Mouse (Mus musculus): ENCODE data around the gene H2afz.

DNA sequence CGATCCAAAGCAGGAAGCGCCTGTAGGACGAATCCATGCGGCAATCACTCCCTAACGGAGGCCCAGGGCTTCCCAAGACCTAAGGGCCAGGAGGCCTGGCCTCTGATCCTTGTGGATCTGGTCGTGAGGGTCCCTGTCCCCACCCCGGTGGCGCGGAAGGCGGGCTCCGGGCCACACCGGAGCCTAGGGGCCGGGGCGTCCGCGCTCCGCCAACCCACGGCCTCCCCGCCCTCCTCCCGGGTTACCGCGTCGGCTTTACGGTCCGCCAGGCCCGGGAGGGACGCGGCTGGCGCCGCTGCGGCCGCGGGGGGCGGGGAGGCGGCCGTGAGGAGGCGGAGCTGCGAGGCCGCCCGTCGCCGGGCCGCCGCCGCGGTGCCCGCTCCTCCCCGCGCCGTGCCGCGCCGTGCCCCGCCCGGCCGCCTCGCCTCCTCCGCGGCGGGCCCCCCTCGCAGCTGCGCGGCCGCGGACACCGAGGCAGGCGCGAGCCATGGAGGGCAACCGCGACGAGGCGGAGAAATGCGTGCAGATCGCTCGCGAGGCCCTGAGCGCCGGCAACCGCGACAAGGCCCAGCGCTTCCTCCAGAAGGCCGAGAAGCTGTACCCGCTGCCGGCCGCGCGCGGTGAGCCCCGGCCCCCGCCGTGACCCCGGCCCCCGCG lies 3.3 kb downstream of the H2afz start, which contains the start of gene Dnajb14:
- no peak for TF ChIP-seq CTCF (IDR thresholded peaks at IDR 0.05; ENCODE audit: borderline replicate concordance, control insufficient read depth, extremely low read depth, insufficient read depth, low read length, poor library complexity)
- no peak for TF ChIP-seq POLR2A (IDR thresholded peaks at IDR 0.05; ENCODE audit: control insufficient read depth, extremely low read depth, insufficient read depth, low read length, poor library complexity)
